Mouse (Mus musculus) layer of hippocampus, postnatal 25 days (tissue): ENCODE measurements around the gene Tmem98. TPM values are rescaled to one million over a fixed set of nuclear protein-coding genes. Genes with fewer than 3 reads are reported as not detected.
A peak's percentile ranks its signal among the peaks of the same experiment; 100 is the strongest.

Experiments
- DNase-seq, 2 experiments: peaks; one replicate each; pipeline ENCODE4 v3.0.0; 2022; ENCODE audit warnings: mixed read lengths in 2 of 2, low spot score in 1 of 2; ENCODE audit errors: extremely low spot score in 1 of 2
- total RNA-seq, 2 experiments: library from RNA; stranded (reverse); gene quantifications; 2 replicates each; pipeline ENCODE4 v1.2.3; 2021

The Tmem98 gene
- 10 to 100 TPM; 10.3 to 11.2 TPM for total RNA-seq

- DNase-seq = no peak
Observed at GRCm38 (mm10) chr11:80809993-80810821, at the start of gene Tmem98. TSS of gene Tmem98 (plus strand) at chr11:80810175.

GRCm38 (mm10) chr11:80761285-80761974 lies 48.5 kb upstream of the Tmem98 start:
- no peak for DNase-seq

GRCm38 (mm10) chr11:80762066-80762465 lies 47.9 kb upstream of the Tmem98 start:
- DNase-seq = no peak

GRCm38 (mm10) chr11:80766068-80766467 lies 43.9 kb upstream of the Tmem98 start:
- DNase-seq = no peak

GRCm38 (mm10) chr11:80766472-80767319 lies 43.3 kb upstream of the Tmem98 start:
- no peak for DNase-seq

- DNase-seq = no peak
Observed at GRCm38 (mm10) chr11:80767320-80767617, 42.7 kb upstream of the Tmem98 start.

- DNase-seq = no peak
Observed at GRCm38 (mm10) chr11:80771186-80771585, 38.8 kb upstream of the Tmem98 start.

GRCm38 (mm10) chr11:80771596-80772250 lies 38.3 kb upstream of the Tmem98 start:
- DNase-seq = no peak

- DNase-seq = no peak
Observed at GRCm38 (mm10) chr11:80772595-80773210, 37.3 kb upstream of the Tmem98 start.

- DNase-seq = no peak
Observed at GRCm38 (mm10) chr11:80775535-80775934, 34.4 kb upstream of the Tmem98 start.

- DNase-seq = no peak
Observed at GRCm38 (mm10) chr11:80777708-80778107, 32.3 kb upstream of the Tmem98 start.

- no peak for DNase-seq
Observed at GRCm38 (mm10) chr11:80778157-80778556, 31.8 kb upstream of the Tmem98 start.

GRCm38 (mm10) chr11:80778916-80779526 lies 31.0 kb upstream of the Tmem98 start:
- DNase-seq = no peak

- peak; percentile 79 to 85 for DNase-seq
Observed at GRCm38 (mm10) chr11:80779527-80780344, 30.2 kb upstream of the Tmem98 start, which contains the start of gene Myo1d. TSS of gene Myo1d (minus strand) at chr11:80780025.

- DNase-seq = no peak
Observed at GRCm38 (mm10) chr11:80781535-80781934, 28.4 kb upstream of the Tmem98 start.

GRCm38 (mm10) chr11:80783460-80783859 lies 26.5 kb upstream of the Tmem98 start:
- DNase-seq = no peak

GRCm38 (mm10) chr11:80784294-80784743 lies 25.7 kb upstream of the Tmem98 start:
- no peak for DNase-seq

GRCm38 (mm10) chr11:80785672-80786071 lies 24.3 kb upstream of the Tmem98 start:
- no peak for DNase-seq
